Mouse (Mus musculus) testis, adult 2 months (tissue): ENCODE measurements around the gene B3galnt2. TPM values are rescaled to one million over a fixed set of nuclear protein-coding genes. Genes with fewer than 3 reads are reported as not detected.
"Not testable (repeated sequence)": the region's sequence is repeated elsewhere in the genome, so short reads cannot be mapped to it uniquely, and the experiment has no call there.

Experiments used
- H3K27ac ChIP-seq: fragments of 200-500 bp; 2 replicates; pipeline ENCODE4 v1.5.1; 2012; ENCODE audit warnings: low read depth, low read length; ENCODE audit not compliant: control insufficient read depth, insufficient read depth
- H3K27me3 ChIP-seq: fragments of 200-500 bp; 2 replicates; pipeline ENCODE4 v1.6.1; 2012; ENCODE audit warnings: mild to moderate bottlenecking, low read length, moderate library complexity; ENCODE audit not compliant: control insufficient read depth, insufficient read depth
- H3K36me3 ChIP-seq: fragments of 200-500 bp; 2 replicates; pipeline ENCODE4 v1.6.1; 2012; ENCODE audit warnings: mild to moderate bottlenecking, low read length; ENCODE audit not compliant: control insufficient read depth, insufficient read depth
- H3K4me1 ChIP-seq: fragments of 200-500 bp; 2 replicates; pipeline ENCODE4 v1.6.1; 2012; ENCODE audit warnings: low read length; ENCODE audit not compliant: control insufficient read depth, insufficient read depth
- H3K4me3 ChIP-seq: fragments of 200-500 bp; 2 replicates; pipeline ENCODE4 v1.5.1; 2012; ENCODE audit warnings: low read depth, mild to moderate bottlenecking, low read length, moderate library complexity, mixed read lengths; ENCODE audit not compliant: control insufficient read depth
- CTCF ChIP-seq: fragments of 200-500 bp; IDR thresholded peaks from 2 replicates; pipeline ENCODE4 v1.5.1; 2012; ENCODE audit warnings: low read depth, mild to moderate bottlenecking, inconsistent platforms, low read length, moderate library complexity; ENCODE audit not compliant: control insufficient read depth, insufficient read depth, insufficient replicate concordance
- POLR2A ChIP-seq: fragments of 200-500 bp; IDR thresholded peaks from 2 replicates; pipeline ENCODE4 v1.6.1; 2012; ENCODE audit warnings: low read depth, mild to moderate bottlenecking, inconsistent platforms, low read length, moderate library complexity; ENCODE audit not compliant: control insufficient read depth
- polyA plus RNA-seq: library from polyadenylated mRNA; depleted of rRNA; stranded (reverse); fragments of >200 nt; gene quantifications from 2 replicates; pipeline ENCODE4 v1.2.3, GENCODE M21; 2012

Gene B3galnt2
- polyA plus RNA-seq, 1 experiment: 9.8 TPM

DNA sequence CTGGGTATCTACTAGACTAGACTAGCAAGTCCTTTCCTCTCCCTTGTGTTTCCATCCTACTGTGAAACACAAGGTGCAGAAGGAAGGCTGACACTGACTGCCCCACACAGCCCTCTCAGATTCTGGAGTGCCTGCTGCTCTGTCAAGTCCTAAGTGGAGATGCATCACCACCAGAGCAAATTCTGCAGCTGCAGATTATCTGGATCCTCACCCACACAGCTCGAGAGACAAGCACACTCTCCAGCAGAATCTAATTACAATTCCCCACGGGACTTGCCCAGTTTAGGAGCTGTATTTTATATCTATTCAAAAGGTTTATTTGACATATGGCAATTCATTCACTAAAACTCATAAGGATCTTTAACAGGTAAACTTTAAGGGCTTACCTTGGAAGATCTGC, 51.8 kb downstream of the B3galnt2 start:
- Histone ChIP-seq H3K4me1 (no peaks in the 10 kb centered on the region), H3K4me3 (no peak overlapping the region), H3K27ac (no peak overlapping the region), H3K27me3 (no peaks in the 10 kb centered on the region), H3K36me3 (no peaks in the 10 kb centered on the region)
- TF ChIP-seq CTCF: no peak
- TF ChIP-seq POLR2A: no peak

DNA sequence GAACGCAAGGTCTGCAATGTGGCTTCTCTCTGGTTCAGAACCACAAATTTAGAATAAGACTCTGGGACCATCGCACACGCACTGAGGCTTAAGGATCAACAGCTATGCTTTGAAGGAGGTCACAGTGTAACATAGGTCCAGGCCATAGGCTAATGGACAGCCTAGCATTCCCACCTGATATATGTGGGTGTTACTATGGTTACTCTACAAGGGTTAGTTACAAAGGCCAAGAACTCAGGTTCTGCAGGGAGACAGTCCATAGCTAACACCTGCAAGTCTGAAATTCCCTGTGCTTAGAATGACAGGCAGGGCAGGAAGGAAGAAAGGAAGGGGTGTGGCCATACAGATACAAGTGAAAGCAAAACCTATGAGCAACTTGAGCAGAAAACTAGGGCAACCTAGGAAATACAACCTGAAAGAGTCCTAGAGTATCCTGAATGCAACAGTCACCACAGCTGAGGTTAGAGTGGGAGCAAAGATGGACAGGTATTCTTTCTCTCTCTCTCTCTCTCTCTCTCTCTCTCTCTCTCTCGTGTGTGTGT, 57.3 kb downstream of the B3galnt2 start:
- TF ChIP-seq POLR2A (no peak), CTCF (no peak)
- H3K27ac ChIP-seq: no peak overlapping the region
- no peaks in the 10 kb centered on the region for H3K36me3 ChIP-seq
- H3K4me3 ChIP-seq: no peak overlapping the region
- H3K27me3 ChIP-seq: no peaks in the 10 kb centered on the region
- H3K4me1 ChIP-seq: no peaks in the 10 kb centered on the region

DNA sequence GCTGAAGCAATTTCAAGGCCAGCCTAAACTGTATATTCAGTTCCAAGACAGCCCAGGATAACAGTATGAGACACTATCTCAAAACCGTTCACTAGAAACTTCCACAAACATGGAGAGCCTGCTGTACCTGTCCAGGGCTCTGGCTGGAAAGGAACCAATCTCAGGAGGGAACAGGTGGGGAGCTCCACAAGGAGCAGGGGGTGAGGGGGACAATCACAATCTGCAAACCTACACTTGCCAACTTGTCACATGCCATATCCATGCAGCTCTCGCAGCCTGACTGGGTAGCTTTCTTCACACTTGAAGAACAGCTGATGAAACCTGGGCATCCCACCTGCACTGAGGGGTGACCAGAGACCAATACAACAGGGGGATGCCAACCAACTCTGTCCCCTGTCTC, 59.7 kb downstream of the B3galnt2 start:
- Histone ChIP-seq H3K4me1 (no peaks in the 10 kb centered on the region), H3K36me3 (no peaks in the 10 kb centered on the region; the same call in 1 of the 2 replicates), H3K27ac (no peak overlapping the region), H3K4me3 (no peak overlapping the region), H3K27me3 (no peaks in the 10 kb centered on the region)
- TF ChIP-seq CTCF (no peak), POLR2A (no peak)

DNA sequence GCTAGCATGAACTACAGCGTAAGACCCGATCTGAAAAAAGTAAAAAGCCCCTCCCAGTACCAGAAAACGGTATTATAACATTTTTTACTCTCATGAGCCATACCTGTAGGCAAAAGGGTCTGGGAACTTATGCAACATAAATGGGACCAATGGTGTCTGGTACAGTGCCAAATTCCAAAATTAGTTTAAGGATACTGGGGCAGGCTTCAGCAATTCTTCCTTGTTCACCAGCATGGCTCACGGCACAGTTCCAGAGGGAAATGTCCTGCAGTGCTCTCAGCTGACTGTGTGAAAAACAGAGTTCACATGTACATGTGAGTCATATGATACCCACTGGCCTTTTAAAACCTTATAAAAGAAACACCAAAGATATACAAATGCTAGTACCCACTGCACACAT, 60.3 kb downstream of the B3galnt2 start:
- TF ChIP-seq POLR2A (no peak), CTCF (no peak)
- Histone ChIP-seq H3K27ac (no peak overlapping the region), H3K4me1 (no peaks in the 10 kb centered on the region), H3K36me3 (no peaks in the 10 kb centered on the region; the same call in 1 of the 2 replicates), H3K27me3 (no peaks in the 10 kb centered on the region), H3K4me3 (no peak overlapping the region)

DNA sequence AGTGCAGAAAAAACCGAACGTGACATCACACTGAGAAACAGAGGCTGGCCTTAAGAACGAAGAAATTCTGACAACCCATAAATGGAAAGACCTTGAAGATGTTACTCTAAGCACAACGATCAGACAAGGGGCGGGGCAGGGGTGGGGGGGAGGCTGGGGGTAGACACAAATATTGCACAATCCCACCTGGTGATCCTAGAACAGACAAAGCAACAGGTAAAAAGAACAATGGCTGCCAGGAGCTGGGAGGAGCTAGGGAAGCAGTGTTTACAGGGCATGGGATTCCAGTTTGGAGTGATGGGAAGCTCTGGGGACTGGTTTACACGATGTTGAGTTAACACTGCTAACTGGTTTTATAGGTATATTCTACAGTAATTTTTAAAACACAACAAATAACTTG, 61.3 kb downstream of the B3galnt2 start:
- Histone ChIP-seq H3K36me3 (no peaks in the 10 kb centered on the region; the same call in 1 of the 2 replicates), H3K4me3 (no peak overlapping the region), H3K4me1 (no peaks in the 10 kb centered on the region), H3K27me3 (no peaks in the 10 kb centered on the region), H3K27ac (no peak overlapping the region)
- TF ChIP-seq POLR2A (no peak), CTCF (no peak)

DNA sequence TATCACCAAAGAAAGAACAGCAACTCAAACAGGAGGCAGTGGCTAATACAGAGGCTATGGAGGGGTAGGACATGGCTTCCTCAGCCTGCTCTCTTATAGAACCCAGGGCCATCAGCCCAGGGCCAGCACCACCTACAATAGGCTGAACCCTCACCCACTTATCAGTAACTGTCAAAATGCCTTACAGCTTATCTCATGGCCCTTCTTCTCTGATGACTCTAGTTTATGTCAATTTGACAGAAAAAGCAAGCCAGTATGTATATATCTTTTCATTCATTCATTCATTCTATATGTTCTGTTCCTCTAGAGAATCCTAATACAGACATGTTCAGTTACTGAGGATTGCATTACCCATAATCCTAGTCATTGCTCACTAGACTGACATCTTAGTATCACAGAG, 64.0 kb downstream of the B3galnt2 start:
- TF ChIP-seq POLR2A (no peak), CTCF (no peak)
- no peaks in the 10 kb centered on the region; the same call in 1 of the 2 replicates for H3K36me3 ChIP-seq
- no peaks in the 10 kb centered on the region for H3K27me3 ChIP-seq
- H3K4me3 ChIP-seq: no peak overlapping the region
- no peak overlapping the region for H3K27ac ChIP-seq
- no peaks in the 10 kb centered on the region for H3K4me1 ChIP-seq

DNA sequence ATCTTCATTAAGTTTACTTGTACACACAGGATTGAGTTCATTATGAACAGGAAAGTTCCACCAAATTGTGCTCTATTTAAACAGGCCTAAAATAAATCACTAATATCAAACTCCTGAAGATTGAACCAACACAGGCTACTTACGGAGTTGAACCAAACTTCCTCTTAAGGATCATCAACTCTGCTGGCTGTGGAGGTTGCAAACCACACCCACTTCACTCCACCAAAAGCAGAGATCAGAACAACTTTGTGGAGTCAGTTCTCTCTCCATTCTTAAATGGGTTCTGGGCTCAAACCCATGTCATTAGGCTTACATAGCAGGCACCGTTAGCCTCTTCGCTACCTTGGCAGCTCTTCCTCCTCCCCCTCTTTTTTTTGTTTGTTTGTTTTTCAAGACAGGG, 64.6 kb downstream of the B3galnt2 start:
- Histone ChIP-seq H3K27ac (no peak overlapping the region), H3K27me3 (no peaks in the 10 kb centered on the region), H3K4me3 (no peak overlapping the region), H3K36me3 (no peaks in the 10 kb centered on the region; the same call in 1 of the 2 replicates), H3K4me1 (no peaks in the 10 kb centered on the region)
- TF ChIP-seq POLR2A (no peak), CTCF (no peak)

DNA sequence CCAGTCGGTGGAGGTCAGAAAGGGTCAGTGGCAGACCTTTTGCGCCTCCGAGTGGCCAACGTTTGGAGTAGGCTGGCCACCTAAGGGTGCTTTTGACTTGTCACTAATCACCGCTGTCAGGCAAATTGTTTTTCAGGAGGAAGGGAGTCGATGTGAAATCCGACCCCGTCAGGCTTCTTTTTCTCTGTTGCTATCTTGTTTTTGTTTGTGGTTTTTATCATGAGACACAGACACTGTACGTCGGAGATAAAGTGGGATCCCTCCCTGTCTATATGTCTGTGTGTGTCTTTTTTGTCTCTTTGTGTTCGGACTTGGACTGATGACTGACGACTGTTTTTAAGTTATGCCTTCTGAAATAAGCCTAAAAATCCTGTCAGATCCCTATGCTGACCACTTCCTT, 67.1 kb downstream of the B3galnt2 start:
- not testable (repeated sequence) for H3K4me3 ChIP-seq, H3K36me3 ChIP-seq

More for the DNA sequence above, 67.1 kb downstream of the B3galnt2 start:
- not testable (repeated sequence) for H3K4me1 ChIP-seq, H3K27ac ChIP-seq, H3K27me3 ChIP-seq
